Mouse (Mus musculus): ENCODE measurements around the gene Lta. TPM values are rescaled to one million over a fixed set of nuclear protein-coding genes. Genes with fewer than 3 reads are reported as not detected.
A peak's percentile ranks its signal among the peaks of the same experiment; 100 is the strongest.
"Not testable (repeated sequence)": the region's sequence is repeated elsewhere in the genome, so short reads cannot be mapped to it uniquely, and the experiment has no call there.

Lta gene
- total RNA-seq, 4 experiments from 2014 or later = 0.32 to 0.89 (median 0.67) TPM

DNA sequence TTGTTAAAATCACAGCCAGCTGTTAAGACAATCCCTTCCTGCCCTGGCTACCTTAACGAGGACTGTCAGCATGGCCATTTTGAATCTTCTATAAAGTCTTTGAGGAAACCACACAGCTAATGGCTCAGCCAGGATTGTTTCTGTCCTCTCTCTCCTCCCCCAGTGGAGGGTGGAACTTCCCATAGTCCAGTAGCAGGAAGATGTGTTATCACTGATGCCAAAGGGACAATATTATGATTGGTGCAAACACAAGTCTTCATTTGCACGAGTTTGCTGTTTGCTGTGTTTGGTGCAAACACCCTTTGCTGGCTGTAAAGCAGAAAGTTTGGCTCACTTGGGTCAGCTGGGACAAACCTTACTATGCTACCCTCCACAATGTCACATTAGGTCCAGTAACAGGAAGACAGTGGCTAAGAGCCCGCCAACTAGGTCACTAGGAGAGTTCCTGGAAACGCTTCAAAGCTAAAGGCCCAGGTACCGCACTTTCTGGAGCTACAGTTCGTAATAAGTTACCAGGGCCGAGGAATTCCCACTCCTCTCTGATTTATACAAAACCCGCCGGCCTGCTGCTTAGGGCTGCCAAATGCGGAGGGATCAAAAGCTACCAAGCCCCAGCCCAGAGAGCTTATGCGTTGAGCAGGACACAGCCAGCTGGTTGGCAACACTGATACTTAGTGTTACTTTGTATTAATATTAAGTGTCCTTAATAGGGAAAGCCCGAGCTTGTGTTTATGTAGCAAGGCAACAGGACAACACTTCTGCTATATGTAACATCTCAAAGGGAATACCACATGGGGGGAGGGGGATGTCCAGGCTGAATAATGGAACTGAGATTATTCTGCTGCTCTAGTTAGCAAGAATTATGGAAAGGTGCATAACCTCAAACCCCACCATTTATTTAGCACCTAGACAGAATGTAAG is 35.5 kb upstream of the Lta start:
- no peak for DNase-seq (ENCODE audit: low spot score in 2 of 2)

DNA sequence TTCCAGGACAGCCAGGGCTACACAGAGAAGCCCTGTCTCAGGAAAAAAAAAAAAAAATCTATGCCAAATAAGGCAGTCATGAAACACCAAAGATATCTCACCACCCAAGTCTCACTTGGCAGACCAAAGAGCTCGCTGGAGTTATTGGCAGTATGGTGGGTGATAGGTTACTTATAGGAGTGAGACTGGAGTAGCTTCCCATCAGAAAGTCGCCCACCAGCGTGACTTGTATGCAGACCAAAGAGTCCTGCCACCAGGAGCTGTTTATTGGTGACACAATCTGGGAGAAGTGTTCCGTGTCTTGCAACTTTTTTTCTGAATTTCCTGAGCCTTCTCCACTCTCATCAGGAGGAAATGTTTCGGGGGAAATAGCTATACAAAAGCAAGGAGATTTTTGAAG is 34.5 kb upstream of the Lta start:
- no peak for DNase-seq (ENCODE audit: low spot score in 2 of 2)

DNA sequence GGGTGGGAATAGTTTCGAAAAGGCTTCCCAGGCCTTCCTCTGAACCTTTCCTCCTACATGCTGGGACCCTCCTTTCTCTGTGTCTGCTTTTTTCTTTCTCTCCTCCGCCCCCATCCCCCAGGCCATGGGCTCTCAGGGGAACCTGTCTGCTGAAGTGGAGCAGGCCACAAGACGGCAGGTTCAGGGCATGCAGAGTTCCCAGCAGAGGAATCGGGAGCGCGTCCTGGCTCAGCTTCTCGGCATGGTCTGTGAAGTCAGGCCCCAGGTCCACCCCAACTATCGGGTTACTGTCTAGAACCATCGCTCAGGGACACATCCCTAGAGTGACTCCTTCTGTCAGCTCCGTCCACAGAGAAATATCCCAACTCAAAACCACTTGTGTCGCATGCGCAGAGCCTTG is 32.4 kb upstream of the Lta start:
- no peak for DNase-seq (ENCODE audit: low spot score in 2 of 2)

GRCm38 (mm10) chr17:35236996-35237395 is 31.8 kb upstream of the Lta start:
- no peak for DNase-seq (ENCODE audit: low spot score in 2 of 2)

DNA sequence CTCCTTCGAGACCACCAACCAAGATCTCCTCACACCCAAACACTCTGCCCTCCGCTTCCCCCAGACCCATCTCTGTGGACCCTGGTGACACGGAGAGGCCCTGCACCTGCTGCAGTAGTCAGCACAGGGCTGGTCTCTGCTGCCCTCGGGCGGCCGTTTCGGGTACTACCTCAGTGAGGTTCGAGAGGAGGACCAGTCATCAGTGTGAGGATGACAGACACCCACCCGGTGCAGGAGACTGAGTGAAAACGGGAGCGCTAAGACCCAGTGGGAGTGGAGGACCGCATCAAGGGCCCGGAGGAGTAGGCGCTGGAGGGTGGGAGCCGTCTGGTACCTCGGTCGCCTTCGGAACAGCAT is 31.2 kb upstream of the Lta start:
- peak; percentile 97 to 99 for DNase-seq (ENCODE audit: low spot score in 2 of 2)

DNA sequence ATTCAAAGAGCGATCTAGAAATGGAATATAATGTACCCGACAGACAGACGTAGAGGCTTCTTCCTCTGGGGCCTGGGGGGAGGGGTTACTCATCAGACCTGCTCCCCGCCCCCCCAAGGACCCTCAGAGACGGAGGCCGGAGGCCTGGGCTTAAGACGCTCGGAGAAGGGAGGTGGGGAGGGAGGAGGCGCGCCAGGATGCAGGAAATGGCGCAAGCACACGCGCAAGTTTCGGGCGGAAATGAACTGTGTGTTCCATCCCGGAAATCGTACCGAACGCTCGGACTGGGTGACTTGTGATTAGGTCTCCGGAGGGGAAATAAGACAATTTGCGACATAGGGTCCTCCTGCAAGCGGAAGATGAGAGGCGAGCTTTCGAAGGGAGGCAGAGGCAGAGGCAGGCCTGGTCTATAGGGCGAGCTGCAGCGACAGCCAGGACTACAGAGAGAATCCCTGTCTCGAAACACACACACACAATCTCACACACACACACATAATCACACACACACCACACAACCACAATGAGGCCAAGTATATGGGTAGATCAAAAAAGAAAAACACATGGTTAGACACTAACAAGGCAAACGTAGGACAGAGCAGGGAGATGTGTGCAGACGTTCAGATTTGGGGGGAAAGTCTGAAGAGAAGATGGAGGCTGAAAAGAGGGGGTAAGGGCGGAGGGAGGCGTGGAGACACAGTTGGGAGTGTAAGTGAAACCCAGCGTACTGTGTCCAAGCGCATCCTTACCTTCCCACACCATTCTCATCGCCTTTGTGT is 30.7 kb upstream of the Lta start, which contains the start of gene Nfkbil1:
Nfkbil1 (minus strand) TSS at position 179 of the 776 bp plus-strand sequence.
- DNase-seq (ENCODE audit: low spot score in 2 of 2) = peak; percentile 92 to 93

DNA sequence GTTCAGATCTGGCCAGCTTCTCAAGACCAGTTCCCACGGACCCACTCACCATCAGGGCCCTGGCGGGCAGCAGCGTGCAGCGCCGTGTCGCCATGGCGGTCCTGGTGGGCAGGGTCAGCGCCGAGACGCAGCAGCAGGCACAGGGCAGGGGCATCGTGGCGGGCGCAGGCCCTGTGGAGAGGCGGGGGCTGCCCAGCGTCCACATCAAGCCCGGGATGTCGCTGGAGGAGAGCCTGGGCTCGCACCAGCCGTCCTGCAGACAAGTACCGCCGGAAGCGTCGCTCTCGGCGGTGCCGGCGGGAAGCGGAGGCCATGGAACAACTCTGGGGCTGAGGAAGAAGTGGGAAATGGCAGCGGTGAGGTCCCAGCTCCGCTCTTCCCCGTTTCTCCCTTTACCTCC is 29.8 kb upstream of the Lta start:
- DNase-seq (ENCODE audit: low spot score in 2 of 2) = no peak

DNA sequence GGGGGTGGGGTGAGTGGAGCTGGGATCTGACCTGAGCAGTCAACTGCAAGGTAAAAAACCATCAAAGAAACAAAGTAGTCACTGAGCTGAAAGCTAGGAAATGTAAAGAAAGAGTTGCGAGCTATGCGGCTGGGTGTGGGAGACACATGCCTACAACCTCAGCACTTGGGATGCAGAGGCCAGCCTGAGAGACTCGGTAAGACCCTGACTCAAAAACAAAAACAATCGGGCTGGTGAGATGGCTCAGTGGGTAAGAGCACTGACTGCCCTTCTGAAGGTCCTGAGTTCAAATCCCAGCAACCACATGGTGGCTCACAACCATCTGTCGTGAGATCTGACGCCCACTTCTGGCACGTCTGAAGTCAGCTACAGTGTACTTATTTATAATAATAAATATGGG is 28.9 kb upstream of the Lta start:
- not testable (repeated sequence) for DNase-seq (ENCODE audit: low spot score in 2 of 2)

DNA sequence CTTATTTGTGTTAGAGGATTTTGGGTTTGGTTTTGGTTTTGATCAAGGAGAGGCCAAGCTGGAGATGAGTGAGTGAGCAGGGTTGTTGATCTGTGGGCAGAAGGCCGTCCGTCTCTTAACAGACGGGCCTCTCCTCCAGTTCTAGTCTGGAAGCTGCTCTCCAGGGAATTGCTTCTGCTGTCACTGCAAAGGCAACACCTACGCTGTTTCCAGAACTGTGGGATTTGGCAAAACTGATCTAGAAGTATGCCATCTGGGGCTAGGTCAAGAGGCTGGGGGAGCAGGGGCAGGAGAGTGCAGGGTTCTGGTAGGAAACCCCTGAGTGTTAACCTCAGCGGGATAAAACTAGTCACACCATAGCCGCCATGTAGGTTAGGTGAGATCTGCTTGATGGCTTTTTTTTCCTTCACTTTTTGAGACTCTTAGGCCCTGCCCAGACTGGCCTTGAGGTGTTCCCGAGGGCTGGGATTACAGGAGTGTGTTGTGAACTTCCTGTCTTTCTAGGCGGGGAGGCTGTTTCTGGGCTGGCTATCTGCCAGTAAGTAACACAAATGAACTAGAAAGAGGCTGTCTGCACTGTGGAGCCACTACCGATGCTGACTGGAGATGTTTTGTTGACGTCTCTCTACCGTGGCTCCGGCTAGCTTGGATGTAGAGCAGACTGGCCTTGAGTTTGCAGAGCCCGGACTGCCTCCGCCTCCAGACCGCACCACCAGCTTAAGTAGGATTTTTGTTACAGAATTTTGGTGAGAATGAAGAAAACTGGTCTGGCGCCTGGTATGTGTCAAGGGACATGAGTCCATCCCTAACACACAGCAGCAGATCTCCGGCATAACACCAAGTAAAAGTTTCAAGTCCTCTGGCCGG is 28.2 kb upstream of the Lta start, which contains the start of gene Atp6v1g2:
Atp6v1g2 (plus strand) TSS at position 547 of the 867 bp plus-strand sequence.
- no peak for DNase-seq (ENCODE audit: low spot score in 2 of 2)

- DNase-seq (ENCODE audit: low spot score in 2 of 2) = no peak
These were observed 27.5 kb upstream of the Lta start for GRCm38 (mm10) chr17:35232659-35233058.

GRCm38 (mm10) chr17:35232043-35232442 is 26.9 kb upstream of the Lta start:
- DNase-seq (ENCODE audit: low spot score in 2 of 2) = peak in 1 of 2 experiments; percentile 88

- no peak for DNase-seq (ENCODE audit: low spot score in 2 of 2)
These were observed 25.9 kb upstream of the Lta start for GRCm38 (mm10) chr17:35231022-35231421.

- no peak for DNase-seq (ENCODE audit: low spot score in 2 of 2)
These were observed 21.5 kb upstream of the Lta start for GRCm38 (mm10) chr17:35226561-35227046.

GRCm38 (mm10) chr17:35225456-35225855 is 20.3 kb upstream of the Lta start:
- no peak for DNase-seq (ENCODE audit: low spot score in 2 of 2)

GRCm38 (mm10) chr17:35224641-35225040 is 19.5 kb upstream of the Lta start:
- DNase-seq (ENCODE audit: low spot score in 2 of 2) = no peak

- no peak for DNase-seq (ENCODE audit: low spot score in 2 of 2)
These were observed 17.1 kb upstream of the Lta start for GRCm38 (mm10) chr17:35222299-35222698.

DNA sequence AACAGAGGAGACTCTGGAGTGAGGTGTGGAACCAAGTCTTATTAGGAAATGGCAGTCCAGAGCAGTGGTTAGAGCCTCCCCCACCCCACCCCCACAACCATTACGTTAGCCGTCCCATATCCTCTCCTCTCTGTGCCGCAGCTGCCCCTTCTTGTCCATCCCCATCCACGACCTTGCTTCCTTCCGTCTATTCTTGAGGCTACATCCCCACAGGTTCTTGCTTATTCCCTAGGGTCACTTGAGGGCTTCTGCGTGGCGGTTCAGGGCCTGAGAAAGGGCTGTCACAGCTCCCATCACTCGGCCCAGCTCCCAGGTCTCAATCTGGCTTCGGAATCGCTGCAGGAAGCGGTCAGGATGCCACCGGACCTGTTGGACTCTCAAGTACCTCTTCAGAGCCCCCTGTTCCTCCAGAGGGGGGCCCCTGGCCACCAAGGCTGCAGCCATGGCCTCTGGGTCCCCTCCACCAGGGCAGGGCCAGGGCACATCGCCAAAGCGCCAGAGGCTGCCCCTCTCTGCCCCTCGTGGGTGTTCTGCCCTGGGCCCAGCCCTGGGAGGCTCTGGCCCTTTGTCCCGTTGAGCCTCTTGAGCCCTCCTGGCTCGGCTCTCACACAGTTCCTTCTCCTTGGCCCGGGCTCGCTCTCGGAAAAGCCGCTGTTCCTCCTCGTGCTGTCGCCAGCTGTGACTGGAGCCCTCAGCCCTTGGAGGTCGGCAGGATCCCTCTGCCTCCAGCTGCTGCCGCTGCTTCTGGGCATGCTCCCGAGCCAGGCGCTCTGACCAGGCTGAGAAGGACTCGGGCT is 15.2 kb upstream of the Lta start, which contains the start of gene Gm16181:
Gm16181 (plus strand) TSS at position 679 of the 797 bp plus-strand sequence.
- no peak for DNase-seq (ENCODE audit: low spot score in 2 of 2)

- DNase-seq (ENCODE audit: low spot score in 2 of 2) = no peak
These were observed 14.5 kb upstream of the Lta start for GRCm38 (mm10) chr17:35219601-35220041.

DNA sequence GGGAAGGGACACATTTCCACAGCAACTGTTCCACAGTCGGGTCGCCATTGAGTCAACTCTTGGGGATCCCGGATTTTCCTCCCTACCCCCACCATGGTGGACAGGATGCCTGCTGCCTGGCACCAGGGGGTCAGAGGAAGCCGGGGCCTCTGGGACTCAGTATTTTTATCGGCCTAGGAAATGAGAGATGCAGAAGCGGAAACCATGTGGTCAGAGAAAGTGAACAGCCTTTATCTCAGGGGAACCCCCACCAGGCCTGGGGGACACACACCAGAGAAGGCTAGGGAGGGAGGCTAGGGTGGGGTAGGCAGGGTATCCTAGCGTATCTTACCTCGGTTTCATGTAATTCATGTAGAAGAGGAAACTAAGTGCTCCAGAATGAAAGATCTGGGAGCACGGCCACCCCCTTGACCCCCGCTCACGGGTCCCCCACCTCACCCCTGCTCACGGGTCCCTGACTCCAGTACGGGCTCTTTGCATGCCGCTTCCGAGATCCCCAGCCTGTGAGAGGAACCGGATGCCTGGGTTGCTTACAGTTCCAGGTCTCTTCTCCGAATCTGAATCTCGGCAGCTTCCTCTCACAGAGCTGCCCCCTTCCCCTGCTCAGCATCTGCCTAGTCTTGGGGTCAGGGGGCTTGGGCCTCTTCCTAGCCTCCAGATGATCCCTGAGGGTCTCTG is 13.5 kb upstream of the Lta start:
- DNase-seq (ENCODE audit: low spot score in 2 of 2) = no peak

DNA sequence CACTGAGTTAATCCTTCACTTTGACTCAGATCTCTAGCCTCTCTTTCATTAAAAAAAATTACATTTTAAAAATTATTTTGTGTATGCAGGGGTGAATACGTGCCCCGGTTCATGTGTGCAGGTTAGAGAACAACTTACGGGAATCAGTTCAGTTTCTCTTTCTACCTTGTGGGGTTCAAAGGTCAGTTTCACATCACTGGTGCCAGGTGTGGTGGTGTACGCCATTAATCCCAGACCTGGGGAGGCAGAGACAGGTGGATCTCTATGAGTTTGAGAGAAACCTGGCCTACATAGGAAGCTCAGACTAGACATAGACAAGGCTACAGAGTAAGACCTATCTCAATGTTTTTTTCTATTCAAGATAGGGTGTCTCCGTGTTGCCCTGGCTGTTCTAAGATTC is 7.9 kb upstream of the Lta start:
- no peak for DNase-seq (ENCODE audit: low spot score in 2 of 2)

All from layer of hippocampus, adult 8-10 months (tissue).